Mouse (Mus musculus): ENCODE data around the gene Osm.
A peak's percentile ranks its signal among the peaks of the same experiment; 100 is the strongest.

The Osm gene

DNA sequence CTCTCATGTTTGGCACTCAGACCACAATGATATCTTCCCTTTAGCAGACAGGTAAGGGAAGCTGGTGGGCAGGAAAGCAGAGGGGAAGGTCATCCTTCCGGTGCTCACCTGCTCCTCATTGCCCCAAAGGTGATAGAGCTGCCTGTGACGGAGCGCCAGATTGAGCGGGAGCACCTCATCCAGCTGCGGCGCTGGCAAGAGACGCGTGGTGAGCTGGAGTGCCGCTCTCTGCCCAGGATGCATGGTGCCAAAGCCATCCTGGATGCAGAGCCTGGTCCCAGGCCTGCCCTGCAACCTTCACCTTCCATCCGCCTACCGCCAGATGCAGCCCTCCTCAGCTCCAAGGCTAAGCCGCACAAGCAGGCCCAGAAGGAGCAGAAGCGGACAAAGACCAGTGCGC is 21.6 kb upstream of the Osm start:
- no peak for DNase-seq (ENCODE audit: extremely low read depth, insufficient read length, low spot score)

DNA sequence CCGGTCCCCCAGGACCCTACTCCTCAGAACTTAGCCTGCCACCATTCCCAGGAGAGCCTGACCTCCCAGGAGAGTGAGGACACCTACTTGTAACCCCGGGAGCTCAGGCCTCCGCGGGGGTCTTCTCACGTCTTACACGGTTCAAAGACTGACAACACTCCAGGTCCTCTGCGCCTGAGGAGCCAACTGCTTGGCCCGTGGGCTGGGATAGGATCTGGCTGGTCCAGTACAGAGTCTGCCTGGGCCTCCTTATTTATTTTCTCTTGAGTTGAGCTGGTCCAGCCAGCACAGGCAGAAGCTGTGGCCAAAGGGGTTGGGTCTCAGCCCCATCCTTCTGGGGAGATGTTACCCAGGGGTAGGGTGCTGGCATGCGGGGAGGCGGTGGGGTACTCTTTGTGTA is 21.2 kb upstream of the Osm start:
- DNase-seq (ENCODE audit: extremely low read depth, insufficient read length, low spot score), result no peak

DNA sequence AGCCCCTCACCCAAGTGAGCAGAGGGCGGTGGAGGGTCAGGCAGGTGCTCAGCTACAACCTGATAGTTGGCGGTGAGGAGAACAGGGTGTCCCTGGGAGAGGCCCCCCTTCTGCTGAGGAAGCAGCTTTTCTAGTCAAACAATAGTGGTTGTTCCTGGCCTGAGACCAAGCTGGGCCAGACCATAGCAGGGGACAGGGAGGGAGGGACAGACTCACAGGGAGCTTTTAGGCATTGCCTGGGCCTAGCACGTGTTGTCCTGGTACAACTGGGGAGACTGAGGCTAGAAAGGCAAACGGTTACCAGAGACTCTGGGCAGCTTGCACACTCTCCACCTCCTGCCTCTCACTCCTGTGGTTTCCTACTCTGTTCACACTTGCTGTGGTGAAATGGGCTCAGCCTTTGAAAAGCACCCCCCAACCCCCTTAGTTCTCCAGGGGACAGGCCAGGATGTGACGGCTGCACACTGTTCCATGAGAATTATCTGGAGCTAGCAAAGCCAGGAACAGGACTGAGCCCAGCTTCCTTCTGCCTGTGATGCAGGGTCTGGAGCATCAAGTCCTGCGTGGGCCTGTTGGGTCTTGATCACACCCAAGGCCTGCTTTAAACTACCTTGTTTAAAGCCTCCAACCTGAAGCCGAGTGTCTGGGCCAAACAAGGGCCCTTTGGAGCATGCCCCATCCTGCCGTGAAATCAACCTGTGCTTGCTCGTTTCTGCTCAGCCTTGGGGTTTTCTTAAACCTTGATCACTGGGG is 19.8 kb upstream of the Osm start:
- no peak for DNase-seq (ENCODE audit: extremely low read depth, insufficient read length, low spot score)

DNA sequence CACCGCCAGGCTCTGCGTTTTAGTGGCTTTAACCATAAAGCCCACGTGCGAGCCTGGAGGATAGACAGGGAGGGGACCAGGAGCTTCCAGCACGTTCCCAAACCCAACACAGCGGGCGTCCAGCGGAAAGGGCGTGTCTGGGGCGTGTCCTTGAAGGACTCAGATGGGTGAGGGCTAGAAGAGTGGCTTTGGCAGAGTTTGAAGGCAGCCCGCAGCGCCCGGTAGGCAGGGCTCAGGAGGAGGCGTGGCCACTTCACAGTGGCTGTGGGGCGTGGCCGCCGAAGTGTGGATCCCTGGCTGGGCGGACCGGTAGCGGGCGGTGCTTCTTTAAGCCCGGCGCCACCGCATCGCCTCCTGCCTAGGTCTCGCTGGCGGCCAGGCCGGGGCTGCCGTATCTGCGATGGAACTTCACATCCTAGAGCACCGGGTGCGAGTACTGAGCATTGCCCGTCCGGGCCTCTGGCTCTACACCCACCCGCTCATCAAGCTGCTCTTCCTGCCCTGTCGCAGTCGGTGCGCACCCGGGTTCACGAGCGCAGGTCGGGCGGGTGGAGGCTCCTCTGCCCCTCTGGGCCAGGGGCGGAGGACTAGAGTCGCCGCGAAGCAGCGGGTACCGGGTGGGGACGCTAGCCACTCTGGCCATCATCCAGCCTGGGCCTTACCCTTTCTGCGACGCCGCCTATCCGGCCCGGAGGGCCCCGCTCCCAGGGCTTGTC is 18.1 kb upstream of the Osm start, which contains the start of gene Castor1:
Castor1 (plus strand) TSS at position 312 of the 716 bp plus-strand sequence.
- peak; percentile 90 for DNase-seq (ENCODE audit: extremely low read depth, insufficient read length, low spot score)

DNA sequence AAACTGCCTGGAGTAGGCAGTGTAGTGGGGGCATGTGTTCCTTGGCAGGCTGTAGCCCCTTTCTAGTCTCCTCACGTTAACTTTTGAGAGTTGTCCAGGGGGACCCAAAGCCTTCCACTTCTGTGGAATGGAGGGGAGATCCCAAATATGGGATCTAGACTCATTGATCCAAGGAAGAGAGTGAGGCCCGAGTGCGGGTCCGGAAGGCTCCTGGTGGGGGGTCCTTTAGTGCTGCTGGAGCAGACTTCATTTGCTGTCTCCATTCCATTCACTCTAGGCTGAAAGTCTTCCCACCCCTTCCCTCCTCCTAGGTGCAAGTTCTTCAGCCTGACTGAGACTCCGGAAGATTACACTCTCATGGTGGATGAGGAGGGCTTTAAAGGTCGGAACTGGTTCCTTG is 17.6 kb upstream of the Osm start:
- no peak for DNase-seq (ENCODE audit: extremely low read depth, insufficient read length, low spot score)

DNA sequence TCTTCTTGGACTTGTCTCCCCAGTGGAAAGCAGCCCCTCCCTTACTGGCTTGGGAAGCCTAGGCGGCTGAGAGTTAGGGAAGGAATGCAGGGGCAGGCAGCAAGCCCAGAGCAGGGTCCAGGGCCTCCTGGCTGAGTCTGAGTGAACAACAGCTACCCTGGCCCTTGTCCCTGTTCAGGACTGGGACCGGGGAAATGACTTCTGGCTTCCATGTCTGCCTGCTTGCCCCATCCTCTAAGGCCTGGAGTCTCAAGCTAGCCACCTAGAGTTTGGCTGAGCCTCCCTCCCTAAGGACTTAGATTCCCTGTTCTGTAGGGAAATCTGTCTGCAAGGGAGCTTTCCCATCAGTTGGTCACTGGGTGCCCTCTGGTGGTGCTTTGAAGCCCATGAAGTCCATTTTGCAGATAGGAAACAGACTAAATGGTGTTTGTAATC is 16.9 kb upstream of the Osm start:
- peak; percentile 71 for DNase-seq (ENCODE audit: extremely low read depth, insufficient read length, low spot score)

DNA sequence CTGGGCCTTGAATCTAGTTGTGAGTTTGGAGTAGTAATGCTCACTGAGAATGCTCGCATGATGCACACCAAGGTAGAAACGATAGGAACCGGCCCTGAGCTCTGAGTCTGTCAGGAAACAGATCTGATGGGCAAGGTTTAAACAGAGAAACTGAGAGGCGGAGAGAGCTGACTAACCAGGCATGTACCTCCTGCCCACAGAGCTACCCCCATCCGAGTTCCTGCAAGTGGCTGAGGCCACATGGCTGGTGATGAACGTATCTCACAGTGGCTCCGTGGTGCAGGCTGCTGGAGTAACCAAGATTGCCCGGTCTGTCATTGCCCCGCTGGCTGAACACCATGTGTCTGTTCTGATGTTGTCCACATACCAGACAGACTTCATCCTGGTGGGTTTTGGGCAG is 16.3 kb upstream of the Osm start:
- no peak for DNase-seq (ENCODE audit: extremely low read depth, insufficient read length, low spot score)

DNA sequence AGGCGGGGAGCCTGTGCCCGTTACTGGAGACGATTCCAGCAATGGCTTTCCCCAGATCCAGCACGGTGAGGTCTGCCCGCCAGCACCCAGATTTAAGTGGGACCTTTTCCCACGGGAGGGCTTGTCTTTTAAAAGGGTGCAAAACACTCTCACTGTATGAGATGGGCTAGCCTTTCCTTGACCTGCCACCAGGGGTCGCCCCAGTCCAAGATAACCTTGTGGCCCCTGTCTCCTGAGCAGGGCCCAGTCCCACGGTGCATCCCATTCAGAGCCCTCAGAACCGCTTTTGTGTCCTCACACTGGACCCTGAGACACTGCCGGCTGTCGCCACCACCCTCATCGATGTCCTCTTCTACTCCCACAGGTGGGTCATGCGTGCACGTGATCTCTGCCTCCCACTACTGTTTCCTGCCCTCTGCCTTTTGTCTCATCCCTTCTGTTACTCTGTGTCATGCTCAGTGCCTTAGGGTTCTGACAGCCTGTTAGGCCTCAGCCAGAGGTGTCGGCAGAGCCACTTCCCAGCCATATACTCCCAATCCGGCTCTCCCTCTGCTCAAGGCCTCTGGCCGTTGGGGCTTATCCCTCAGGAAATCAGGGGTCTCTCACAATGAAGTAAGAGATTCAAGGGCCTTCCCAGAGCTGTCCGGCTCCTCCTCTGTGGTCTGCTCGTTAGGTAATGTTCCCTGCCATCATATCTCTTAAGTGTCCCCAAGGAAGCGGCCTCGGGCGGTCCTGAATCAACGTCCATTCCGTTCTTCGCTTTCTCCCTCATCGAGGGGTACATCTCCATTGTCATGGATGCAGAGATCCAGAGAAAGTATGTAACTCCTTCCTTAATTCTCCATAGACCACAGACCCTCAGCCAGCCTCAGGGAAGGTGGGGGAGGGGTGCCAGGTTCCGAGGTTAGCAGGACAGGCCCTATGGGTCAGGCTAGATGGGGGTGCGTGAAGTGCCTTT is 15.5 kb upstream of the Osm start:
- DNase-seq (ENCODE audit: extremely low read depth, insufficient read length, low spot score), result peak; percentile 69

- DNase-seq (ENCODE audit: extremely low read depth, insufficient read length, low spot score), result no peak
Measured at GRCm38 (mm10) chr11:4222046-4222950, 13.9 kb upstream of the Osm start.

- DNase-seq (ENCODE audit: extremely low read depth, insufficient read length, low spot score), result no peak
Measured at GRCm38 (mm10) chr11:4223393-4224188, 12.6 kb upstream of the Osm start.

DNA sequence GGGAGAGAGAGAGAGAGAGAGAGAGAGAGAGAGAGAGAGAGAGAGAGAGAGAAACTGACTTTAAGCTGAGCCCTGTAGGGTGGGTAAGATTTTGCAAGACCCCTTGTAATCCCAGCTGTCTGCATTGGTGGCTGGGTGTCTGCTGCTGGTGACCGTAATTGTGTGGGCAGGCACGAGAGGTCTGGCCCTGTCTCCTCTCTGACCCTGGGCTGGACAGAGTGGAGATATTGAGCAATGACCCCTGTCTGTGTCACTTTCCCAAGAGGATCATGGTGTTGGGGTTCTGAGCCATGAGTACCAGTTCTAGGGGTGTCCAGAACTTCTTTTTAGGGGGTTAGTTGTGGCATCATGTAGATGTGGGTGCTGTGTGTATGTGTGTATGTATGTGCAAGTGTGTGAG is 12.0 kb upstream of the Osm start:
- no peak for DNase-seq (ENCODE audit: extremely low read depth, insufficient read length, low spot score)

DNA sequence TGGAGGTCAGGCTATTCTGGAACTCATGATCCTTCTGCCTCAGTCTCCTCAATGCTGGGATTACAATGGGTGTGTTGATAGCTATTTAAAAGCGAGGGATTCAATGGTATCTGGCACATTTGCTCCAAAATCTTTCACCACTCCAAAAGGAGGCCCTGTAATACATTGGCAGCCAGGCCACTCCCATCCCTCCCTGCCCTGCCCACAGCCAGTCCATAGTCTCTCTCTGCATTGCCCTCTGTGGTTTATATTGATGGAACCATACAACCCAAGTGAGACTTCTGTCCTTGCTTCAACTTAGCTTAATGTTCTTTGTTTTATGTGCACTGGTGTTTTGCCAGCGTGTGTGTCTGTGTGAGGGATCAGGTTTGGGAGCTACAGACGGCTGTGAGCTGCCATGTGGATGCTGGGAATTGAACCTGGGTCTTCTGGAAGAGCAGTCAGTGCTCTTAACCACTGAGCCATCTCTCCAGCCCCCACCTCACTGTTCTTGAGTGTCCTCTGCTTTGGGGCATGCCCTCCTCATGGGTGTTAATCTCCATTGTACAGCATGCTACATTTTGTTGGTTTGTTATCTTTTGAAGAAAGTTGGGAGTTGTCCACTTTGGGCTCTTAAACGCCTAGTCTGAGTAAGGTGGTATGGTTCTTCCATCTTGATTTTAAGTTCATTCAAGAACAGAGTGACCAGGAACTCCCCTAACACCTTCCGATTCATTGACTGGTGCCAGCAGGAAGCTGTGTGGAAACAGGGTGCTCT is 9.5 kb upstream of the Osm start:
- DNase-seq (ENCODE audit: extremely low read depth, insufficient read length, low spot score), result no peak

DNA sequence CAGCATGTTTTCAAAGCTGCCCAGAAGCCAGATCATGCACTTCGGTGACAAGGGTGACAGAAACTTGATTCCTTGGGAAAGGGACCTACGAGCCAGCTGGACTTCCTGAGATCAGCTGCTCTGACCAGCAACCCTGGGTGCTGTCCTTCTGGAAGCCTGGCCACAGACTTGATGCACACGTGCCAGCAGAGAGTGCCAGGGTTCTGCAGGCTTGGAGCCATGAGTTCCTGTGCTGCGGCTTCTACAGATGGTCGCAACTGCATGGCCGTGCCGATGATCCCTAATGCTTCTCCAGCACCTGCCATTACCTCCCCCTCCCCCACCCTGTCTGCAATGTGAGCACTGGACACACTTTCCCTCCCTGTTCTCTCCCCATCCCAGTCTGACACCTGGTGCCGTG is 7.8 kb upstream of the Osm start:
- DNase-seq (ENCODE audit: extremely low read depth, insufficient read length, low spot score), result no peak

- no peak for DNase-seq (ENCODE audit: extremely low read depth, insufficient read length, low spot score)
Measured at GRCm38 (mm10) chr11:4229841-4230240, 6.4 kb upstream of the Osm start.

DNA sequence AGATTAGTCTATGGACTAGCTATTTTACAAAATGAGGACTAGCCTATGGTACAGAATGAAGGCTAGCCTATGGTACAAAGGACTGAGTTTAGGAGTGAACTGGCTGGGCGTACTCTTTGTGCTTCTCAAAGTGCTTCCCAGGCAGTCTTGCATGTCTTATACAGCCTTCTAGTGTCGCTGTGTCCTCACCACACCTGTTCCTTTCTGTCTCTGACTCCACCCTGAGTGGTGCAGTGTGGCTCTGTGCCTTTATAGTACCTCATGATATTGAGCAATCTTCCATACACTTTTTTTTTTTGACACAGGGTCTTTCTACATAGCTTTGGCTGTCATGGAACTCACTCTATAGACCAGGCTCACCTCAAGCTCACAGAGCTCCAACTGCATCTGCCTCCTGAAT is 4.8 kb upstream of the Osm start:
- no peak for DNase-seq (ENCODE audit: extremely low read depth, insufficient read length, low spot score)

DNA sequence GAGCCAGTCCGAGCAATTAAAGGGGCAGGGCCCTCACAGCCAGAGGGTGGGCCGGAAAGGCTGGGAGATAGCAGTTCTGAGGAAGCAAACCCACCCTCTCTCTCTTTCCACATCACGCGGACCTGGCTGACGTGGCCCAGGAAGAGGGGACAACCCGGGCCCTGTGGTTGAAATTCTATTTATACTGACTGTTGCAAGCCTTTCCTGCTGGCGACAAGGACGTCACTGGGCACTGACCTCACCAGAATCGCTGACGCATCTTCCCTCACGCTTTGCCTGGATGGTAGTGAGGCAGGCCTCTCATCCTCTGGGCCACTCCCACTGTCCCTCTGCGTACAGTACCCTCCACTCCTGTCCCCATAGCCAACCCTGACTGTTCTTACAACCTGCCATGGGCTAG is 3.6 kb upstream of the Osm start:
- peak; percentile 55 for DNase-seq (ENCODE audit: extremely low read depth, insufficient read length, low spot score)

- no peak for DNase-seq (ENCODE audit: extremely low read depth, insufficient read length, low spot score)
Measured at GRCm38 (mm10) chr11:4235052-4235655, 1.1 kb upstream of the Osm start.

DNA sequence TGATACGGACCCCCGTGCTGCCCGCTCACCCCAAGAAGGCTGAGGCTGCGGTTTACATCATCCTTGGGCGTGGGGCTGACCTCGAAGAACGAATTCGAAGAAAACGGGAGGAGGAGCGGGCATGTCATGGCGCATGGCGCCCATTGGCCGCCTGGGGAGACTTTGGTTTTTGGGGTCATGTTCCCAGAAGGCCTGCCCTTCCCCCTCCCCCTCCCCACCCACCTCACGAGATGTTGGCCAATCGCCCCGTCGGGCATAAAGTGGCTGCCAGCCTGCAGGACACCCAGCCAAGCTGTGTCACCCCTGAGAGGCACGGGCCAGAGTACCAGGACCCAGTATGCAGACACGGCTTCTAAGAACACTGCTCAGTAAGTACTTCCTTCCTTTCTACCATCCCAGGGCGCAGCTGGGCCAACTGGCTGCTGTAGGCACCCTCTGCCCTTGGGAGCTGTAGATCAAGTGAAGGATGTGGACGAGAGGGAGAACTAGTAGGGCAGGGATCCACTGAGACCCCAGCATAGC is 387 bp downstream of the Osm start:
- DNase-seq (ENCODE audit: extremely low read depth, insufficient read length, low spot score), result no peak
